Mouse (Mus musculus): ENCODE measurements around the gene Srsf7. TPM values are rescaled to one million over a fixed set of nuclear protein-coding genes. Genes with fewer than 3 reads are reported as not detected.
A peak's percentile ranks its signal among the peaks of the same experiment; 100 is the strongest.
"Not testable (repeated sequence)": the region's sequence is repeated elsewhere in the genome, so short reads cannot be mapped to it uniquely, and the experiment has no call there.

The Srsf7 gene
- polyA plus RNA-seq, 1 experiment = 16.2 TPM

GRCm38 (mm10) chr17:80223829-80224228 is 16.7 kb upstream of the Srsf7 start:
- no peak for TF ChIP-seq CTCF (IDR thresholded peaks at IDR 0.05; ENCODE audit: extremely low read depth, insufficient read length, insufficient replicate concordance, low read depth, low read length)
- no peak for TF ChIP-seq POLR2A (IDR thresholded peaks at IDR 0.05; ENCODE audit: low read depth, low read length)
- peak overlapping the region; percentile 94 for H3K4me3 ChIP-seq (ENCODE audit: low read depth, low read length)
- peaks cover 2% of the 10 kb centered on the region for H3K36me3 ChIP-seq (ENCODE audit: control insufficient read depth, insufficient read depth, low read length)
- no peaks in the 10 kb centered on the region for H3K27me3 ChIP-seq (ENCODE audit: control insufficient read depth, insufficient read depth, low read length)
- peak overlapping the region; percentile 80 for H3K27ac ChIP-seq (ENCODE audit: insufficient read depth, low read depth, low read length)
- peaks cover 3% of the 10 kb centered on the region for H3K4me1 ChIP-seq (ENCODE audit: control insufficient read depth, insufficient read depth, insufficient read length, low read length)
- WGBS = 3% methylated on average over 9 of the region's 9 CpGs

GRCm38 (mm10) chr17:80221890-80222628 is 15.0 kb upstream of the Srsf7 start:
- WGBS = 57% methylated on average over 3 of the region's 3 CpGs
- Histone ChIP-seq H3K27me3 (ENCODE audit: control insufficient read depth, insufficient read depth, low read length) (no peaks in the 10 kb centered on the region), H3K27ac (ENCODE audit: insufficient read depth, low read depth, low read length) (no peak overlapping the region), H3K4me1 (ENCODE audit: control insufficient read depth, insufficient read depth, insufficient read length, low read length) (peaks cover 3% of the 10 kb centered on the region), H3K4me3 (ENCODE audit: low read depth, low read length) (no peak overlapping the region), H3K36me3 (ENCODE audit: control insufficient read depth, insufficient read depth, low read length) (no peaks in the 10 kb centered on the region; the same call in none of the 2 replicates)
- TF ChIP-seq CTCF (IDR thresholded peaks at IDR 0.05; ENCODE audit: extremely low read depth, insufficient read length, insufficient replicate concordance, low read depth, low read length) (no peak), POLR2A (IDR thresholded peaks at IDR 0.05; ENCODE audit: low read depth, low read length) (no peak)

GRCm38 (mm10) chr17:80221202-80221601 is 14.1 kb upstream of the Srsf7 start:
- no peak for TF ChIP-seq POLR2A (IDR thresholded peaks at IDR 0.05; ENCODE audit: low read depth, low read length)
- no peak for TF ChIP-seq CTCF (IDR thresholded peaks at IDR 0.05; ENCODE audit: extremely low read depth, insufficient read length, insufficient replicate concordance, low read depth, low read length)
- no peaks in the 10 kb centered on the region for H3K27me3 ChIP-seq (ENCODE audit: control insufficient read depth, insufficient read depth, low read length)
- H3K4me3 ChIP-seq (ENCODE audit: low read depth, low read length) = no peak overlapping the region
- H3K36me3 ChIP-seq (ENCODE audit: control insufficient read depth, insufficient read depth, low read length) = no peaks in the 10 kb centered on the region
- WGBS = 76% methylated on average over 9 of the region's 9 CpGs
- no peak overlapping the region for H3K27ac ChIP-seq (ENCODE audit: insufficient read depth, low read depth, low read length)
- peaks cover 3% of the 10 kb centered on the region for H3K4me1 ChIP-seq (ENCODE audit: control insufficient read depth, insufficient read depth, insufficient read length, low read length)

- WGBS = 72% methylated on average over 2 of the region's 2 CpGs
- no peak overlapping the region for H3K27ac ChIP-seq (ENCODE audit: insufficient read depth, low read depth, low read length)
- no peak overlapping the region for H3K4me3 ChIP-seq (ENCODE audit: low read depth, low read length)
- no peak for TF ChIP-seq POLR2A (IDR thresholded peaks at IDR 0.05; ENCODE audit: low read depth, low read length)
- no peak for TF ChIP-seq CTCF (IDR thresholded peaks at IDR 0.05; ENCODE audit: extremely low read depth, insufficient read length, insufficient replicate concordance, low read depth, low read length)
- H3K27me3 ChIP-seq (ENCODE audit: control insufficient read depth, insufficient read depth, low read length) = no peaks in the 10 kb centered on the region
- peaks cover 3% of the 10 kb centered on the region for H3K4me1 ChIP-seq (ENCODE audit: control insufficient read depth, insufficient read depth, insufficient read length, low read length)
- H3K36me3 ChIP-seq (ENCODE audit: control insufficient read depth, insufficient read depth, low read length) = no peaks in the 10 kb centered on the region
Measured at GRCm38 (mm10) chr17:80220131-80220530, 13.0 kb upstream of the Srsf7 start.

- 94% methylated on average over 4 of the region's 4 CpGs for WGBS
- not testable (repeated sequence) for H3K27ac ChIP-seq (ENCODE audit: insufficient read depth, low read depth, low read length); H3K36me3 ChIP-seq (ENCODE audit: control insufficient read depth, insufficient read depth, low read length); H3K4me1 ChIP-seq (ENCODE audit: control insufficient read depth, insufficient read depth, insufficient read length, low read length); H3K4me3 ChIP-seq (ENCODE audit: low read depth, low read length); H3K27me3 ChIP-seq (ENCODE audit: control insufficient read depth, insufficient read depth, low read length)
Measured at GRCm38 (mm10) chr17:80213998-80214397, 6.9 kb upstream of the Srsf7 start.

- Histone ChIP-seq H3K36me3 (ENCODE audit: control insufficient read depth, insufficient read depth, low read length) (peaks cover 27% of the 10 kb centered on the region), H3K27me3 (ENCODE audit: control insufficient read depth, insufficient read depth, low read length) (no peaks in the 10 kb centered on the region), H3K4me3 (ENCODE audit: low read depth, low read length) (peak overlapping the region; percentile 95), H3K27ac (ENCODE audit: insufficient read depth, low read depth, low read length) (peak overlapping the region; percentile 80), H3K4me1 (ENCODE audit: control insufficient read depth, insufficient read depth, insufficient read length, low read length) (no peaks in the 10 kb centered on the region)
- 0% methylated on average over 36 of the region's 36 CpGs for WGBS
- TF ChIP-seq CTCF (IDR thresholded peaks at IDR 0.05; ENCODE audit: extremely low read depth, insufficient read length, insufficient replicate concordance, low read depth, low read length) = no peak
- no peak for TF ChIP-seq POLR2A (IDR thresholded peaks at IDR 0.05; ENCODE audit: low read depth, low read length)
Measured at GRCm38 (mm10) chr17:80206301-80206670, 821 bp downstream of the Srsf7 start.

- Histone ChIP-seq H3K27ac (ENCODE audit: insufficient read depth, low read depth, low read length) (no peak overlapping the region), H3K4me1 (ENCODE audit: control insufficient read depth, insufficient read depth, insufficient read length, low read length) (no peaks in the 10 kb centered on the region), H3K4me3 (ENCODE audit: low read depth, low read length) (no peak overlapping the region; the same call in 1 of the 2 replicates), H3K27me3 (ENCODE audit: control insufficient read depth, insufficient read depth, low read length) (no peaks in the 10 kb centered on the region), H3K36me3 (ENCODE audit: control insufficient read depth, insufficient read depth, low read length) (peaks cover 31% of the 10 kb centered on the region)
- no peak for TF ChIP-seq POLR2A (IDR thresholded peaks at IDR 0.05; ENCODE audit: low read depth, low read length)
- TF ChIP-seq CTCF (IDR thresholded peaks at IDR 0.05; ENCODE audit: extremely low read depth, insufficient read length, insufficient replicate concordance, low read depth, low read length) = no peak
- WGBS = under 1% methylated on average over 5 of the region's 5 CpGs
Measured at GRCm38 (mm10) chr17:80205657-80206056, 1.4 kb downstream of the Srsf7 start.
